Mouse (Mus musculus): ENCODE results near the gene Crxos.

DNA sequence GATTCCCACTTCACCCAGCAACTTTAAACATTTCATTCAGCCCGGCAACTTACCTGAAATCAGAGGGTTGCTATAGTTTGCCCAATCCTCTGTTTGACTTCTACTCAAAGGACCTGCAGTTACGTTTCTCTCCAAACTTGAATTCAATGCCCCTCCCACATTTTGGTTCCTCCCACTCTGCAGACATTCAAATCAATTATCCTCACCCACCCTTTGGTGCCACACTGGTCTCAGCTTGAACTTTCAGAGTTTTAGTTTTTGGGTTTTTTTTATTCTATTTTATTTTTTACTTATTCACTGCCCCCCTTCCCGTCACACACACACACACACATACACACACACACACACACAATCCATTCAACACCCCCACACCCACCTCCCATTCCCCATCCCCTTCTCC, 42.8 kb upstream of the Crxos start, which contains the start of gene Obox6:
- TF ChIP-seq EP300 (IDR thresholded peaks at IDR 0.05; ENCODE audit: insufficient read depth, low read depth, low read length), result no peak
- TF ChIP-seq CTCF (IDR thresholded peaks at IDR 0.05; ENCODE audit: low read depth, low read length), result no peak
